Comparison of ENCODE assay signal across 8 mouse cellular contexts in genomic region chr11:17279959-17280358, GRCm38 (mm10). TPM values are rescaled to one million over a fixed set of nuclear protein-coding genes. Genes with fewer than 3 reads are reported as not detected.
DNase-seq lines count a peak whose midpoint lies in the region; ATAC-seq and TF ChIP-seq lines count a peak whose summit lies in the region.

No protein-coding gene starts in this region.

- 9% methylated on average over 9 of the region's 9 CpGs for WGBS in cerebellum, adult 2 months
- 13% methylated on average over 9 of the region's 9 CpGs for WGBS in large intestine, adult 2 months

- peak; percentile 80 for TF ChIP-seq CTCF in cerebellum, adult 2 months (IDR thresholded peaks at IDR 0.05; ENCODE audit: borderline replicate concordance, insufficient read depth, low read depth, low read length)
- peak; percentile 19 for TF ChIP-seq CTCF in ES-Bruce4 (IDR thresholded peaks at IDR 0.05; ENCODE audit: low read depth, low read length)

- TF ChIP-seq POLR2A in cerebellum, adult 2 months (IDR thresholded peaks at IDR 0.05; ENCODE audit: borderline replicate concordance, insufficient read depth, low read length), result no peak
- TF ChIP-seq POLR2A in ES-Bruce4 (IDR thresholded peaks at IDR 0.05; ENCODE audit: insufficient read depth, low read length), result no peak

- no peak for TF ChIP-seq EP300 in ES-Bruce4 (IDR thresholded peaks at IDR 0.05; ENCODE audit: insufficient read depth, low read depth, low read length)

- peak; percentile 87 for ATAC-seq in granulocyte monocyte progenitor cell, adult 5-6 weeks (replicated peaks; ENCODE audit: poor library complexity, severe bottlenecking)
- ATAC-seq in megakaryocyte, adult 5-6 weeks (ENCODE audit: poor library complexity, severe bottlenecking), result peak; percentile 90

- H3K4me3 ChIP-seq in cerebellum, adult 2 months (replicated peaks; ENCODE audit: insufficient read depth, low read depth, low read length), result no peak overlapping the region
- H3K4me3 ChIP-seq in ES-Bruce4 (ENCODE audit: low read depth, low read length), result no peak overlapping the region

- H3K9ac ChIP-seq in ES-Bruce4 (ENCODE audit: low read depth, poor library complexity, severe bottlenecking), result no peak overlapping the region

- H3K9me3 ChIP-seq in ES-Bruce4 (replicated peaks; ENCODE audit: control insufficient read depth, insufficient read depth, low read length, poor library complexity, severe bottlenecking), result no peaks in the 10 kb centered on the region

- H3K27me3 ChIP-seq in cerebellum, adult 2 months (ENCODE audit: control insufficient read depth, insufficient read depth, low read length), result no peaks in the 10 kb centered on the region
- H3K27me3 ChIP-seq in ES-Bruce4 (ENCODE audit: control insufficient read depth, insufficient read depth, low read length, poor library complexity, severe bottlenecking), result no peaks in the 10 kb centered on the region

- no peaks in the 10 kb centered on the region for H3K4me1 ChIP-seq in cerebellum, adult 2 months (ENCODE audit: control insufficient read depth, insufficient read depth, low read length)
- H3K4me1 ChIP-seq in ES-Bruce4 (ENCODE audit: control insufficient read depth, insufficient read depth, low read length), result no peaks in the 10 kb centered on the region

- H3K27ac ChIP-seq in cerebellum, adult 2 months (ENCODE audit: insufficient read depth, low read length), result no peak overlapping the region
- no peak overlapping the region for H3K27ac ChIP-seq in ES-Bruce4 (ENCODE audit: insufficient read depth, low read length)

- no peaks in the 10 kb centered on the region for H3K36me3 ChIP-seq in ES-Bruce4 (ENCODE audit: control insufficient read depth, insufficient read depth, low read length, poor library complexity, severe bottlenecking)

- DNase-seq in cerebellum, adult 2 months, result peak; percentile 27 to 33
- DNase-seq in cerebellum, adult 9-10 months, result no peak
- DNase-seq in cerebellum, postnatal 10 days, result peak; percentile 64 to 75
- DNase-seq in large intestine, adult 2 months (ENCODE audit: low read depth, low spot score), result peak; percentile 24
- DNase-seq in right cerebral cortex, postnatal 25 days, result peak; percentile 8

RNA-seq across cellular contexts. Expression of gene C1d, which starts 22.6 kb away (rescaled TPM):
- 43.4 and 45.7 TPM in 2 replicates for polyA plus RNA-seq in cerebellum, adult 2 months (2012; rRNA removed)
- 94.3 and 114 TPM in 2 replicates for polyA plus RNA-seq in ES-Bruce4 (2011; ENCODE audit: insufficient read depth, insufficient read length, low read depth, missing spikeins)
- 34.4 and 35.3 TPM in 2 replicates for total RNA-seq in granulocyte monocyte progenitor cell, adult 5-6 weeks (2014; fragmentation: Nextera tagmentation)
- total RNA-seq in granulocyte monocyte progenitor cell, adult 5-6 weeks (2017), result 92.9 and 108 TPM in 2 replicates
- 14.5 and 15.2 TPM in 2 replicates for polyA plus RNA-seq in large intestine, adult 2 months (2012; rRNA removed)
- 56.0 and 56.7 TPM in 2 replicates for total RNA-seq in megakaryocyte, adult 5-6 weeks (2015)
- total RNA-seq in megakaryocyte, adult 5-6 weeks (2017), result 44.9 and 52.2 TPM in 2 replicates
